Mouse (Mus musculus): ENCODE results near the gene Hoxd4. TPM values are rescaled to one million over a fixed set of nuclear protein-coding genes. Genes with fewer than 3 reads are reported as not detected.

Gene Hoxd4
- total RNA-seq (2021): 1 to 10 TPM; 1.1 to 1.5 TPM
- long read RNA-seq, experiment 1, partial matches to known transcripts: 0 of 1 reads
- long read RNA-seq, experiment 1, other reads (novel, unspliced or antisense): 1 of 1 reads
- long read RNA-seq, experiment 2: 0 reads

- intact Hi-C loops (cut with DNase I): no loop called here
Measured at GRCm38 (mm10) chr2:74711721-74712621, at the start of gene Hoxd4, which contains the start of gene Hoxd3. Gene Hoxd4, plus strand, starts transcription at chr2:74711929. Gene Hoxd3, plus strand, starts transcription at chr2:74711927.

GRCm38 (mm10) chr2:74663291-74663925 lies 48.3 kb upstream of the Hoxd4 start:
- intact Hi-C loops (cut with DNase I): loop anchor here (5.0 kb wide), 1 partner anchor 596 kb away; no protein-coding TSS in a partner anchor
- DNase-seq: no peak

More at GRCm38 (mm10) chr2:74711721-74712621, at the start of gene Hoxd4, which contains the start of gene Hoxd3:
- peak in 1 of 2 experiments; percentile 66 for DNase-seq

- intact Hi-C loops (cut with DNase I): no loop called here
- DNase-seq: no peak
Measured at GRCm38 (mm10) chr2:74666411-74666810, 45.3 kb upstream of the Hoxd4 start.

- intact Hi-C loops (cut with DNase I): no loop called here
- DNase-seq: no peak
Measured at GRCm38 (mm10) chr2:74667191-74667841, 44.4 kb upstream of the Hoxd4 start.

- no peak for DNase-seq
- intact Hi-C loops (cut with DNase I): no loop called here
Measured at GRCm38 (mm10) chr2:74667842-74668357, 43.8 kb upstream of the Hoxd4 start, which contains the start of gene Hoxd13. Gene Hoxd13, plus strand, starts transcription at chr2:74668310.

GRCm38 (mm10) chr2:74668370-74669229 lies 43.1 kb upstream of the Hoxd4 start:
- DNase-seq: no peak
- intact Hi-C loops (cut with DNase I): no loop called here

GRCm38 (mm10) chr2:74669230-74669578 lies 42.5 kb upstream of the Hoxd4 start:
- DNase-seq: no peak
- intact Hi-C loops (cut with DNase I): no loop called here

- no peak for DNase-seq
- intact Hi-C loops (cut with DNase I): loop anchor here (5.0 kb wide), 1 partner anchor 1087 kb away; the partner anchor contains the start of gene Chrna1
Measured at GRCm38 (mm10) chr2:74669650-74670235, 42.0 kb upstream of the Hoxd4 start.

GRCm38 (mm10) chr2:74670632-74671188 lies 41.0 kb upstream of the Hoxd4 start:
- intact Hi-C loops (cut with DNase I): loop anchor here (5.0 kb wide), 1 partner anchor 1088 kb away; the partner anchor contains the start of gene Chrna1
- no peak for DNase-seq

- no peak for DNase-seq
- intact Hi-C loops (cut with DNase I): loop anchor here (2.0 to 5.0 kb wide), 2 partner anchors 705 to 1090 kb away; partner anchors contain the start of gene Chrna1
Measured at GRCm38 (mm10) chr2:74671847-74672246, 39.9 kb upstream of the Hoxd4 start.

GRCm38 (mm10) chr2:74672481-74673362 lies 39.0 kb upstream of the Hoxd4 start:
- DNase-seq: no peak
- intact Hi-C loops (cut with DNase I): loop anchor here (2.0 to 5.0 kb wide), 2 partner anchors 706 to 1090 kb away; partner anchors contain the start of gene Chrna1

- no peak for DNase-seq
- intact Hi-C loops (cut with DNase I): loop anchor here (2.0 to 5.0 kb wide), 2 partner anchors 707 to 1092 kb away; partner anchors contain the start of gene Chrna1
Measured at GRCm38 (mm10) chr2:74673835-74674425, 37.8 kb upstream of the Hoxd4 start.

- no peak for DNase-seq
- intact Hi-C loops (cut with DNase I): loop anchor here (5.0 kb wide), 1 partner anchor 1093 kb away; the partner anchor contains the start of gene Chrna1
Measured at GRCm38 (mm10) chr2:74674881-74675665, 36.7 kb upstream of the Hoxd4 start, which contains the start of gene Hoxd12. Gene Hoxd12, plus strand, starts transcription at chr2:74675013.

GRCm38 (mm10) chr2:74675666-74676282 lies 36.0 kb upstream of the Hoxd4 start:
- no peak for DNase-seq
- intact Hi-C loops (cut with DNase I): no loop called here

GRCm38 (mm10) chr2:74676376-74677052 lies 35.2 kb upstream of the Hoxd4 start:
- intact Hi-C loops (cut with DNase I): no loop called here
- no peak for DNase-seq

Data from gastrocnemius, postnatal 36 days (tissue).